Mouse (Mus musculus): ENCODE data around the gene Tbl3. TPM values are rescaled to one million over a fixed set of nuclear protein-coding genes. Genes with fewer than 3 reads are reported as not detected.
A peak's percentile ranks its signal among the peaks of the same experiment; 100 is the strongest.

The Tbl3 gene
- polyA plus RNA-seq, 1 experiment: 60.6 TPM

DNA sequence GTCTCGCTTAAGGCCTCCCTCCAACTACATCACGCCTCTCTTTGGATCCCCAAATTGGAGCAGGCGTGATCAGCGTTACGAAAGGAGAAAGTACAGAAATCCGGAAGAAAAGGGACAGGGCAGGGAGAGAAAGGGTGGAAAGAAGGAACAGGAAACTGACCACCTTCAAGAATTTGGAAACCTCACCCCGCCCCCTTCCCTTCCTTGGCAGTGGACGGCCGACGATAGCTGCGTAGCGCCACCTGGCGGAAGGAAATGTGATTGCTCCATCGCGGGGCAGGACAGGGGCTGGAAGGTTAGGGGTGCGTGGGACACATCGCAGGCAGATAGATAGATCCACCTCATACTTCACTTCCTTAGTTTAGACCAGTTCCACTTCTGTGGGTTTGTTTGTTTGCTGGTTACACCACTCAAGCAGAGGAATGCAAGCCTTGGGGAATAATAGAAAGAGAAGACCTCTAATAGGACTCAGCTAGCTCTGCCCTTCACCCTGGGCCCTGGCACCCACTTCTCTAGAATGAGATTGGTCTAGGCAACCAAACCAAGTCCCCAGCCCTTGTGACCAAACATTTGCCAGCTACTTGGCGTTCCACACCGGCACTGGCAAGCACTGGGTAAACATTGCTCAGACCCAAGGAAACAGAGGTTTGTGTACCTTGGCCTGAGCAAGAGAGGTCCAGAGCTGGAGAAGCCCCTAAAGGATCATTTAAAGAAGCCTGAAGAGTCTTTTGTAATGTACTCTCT lies 53.3 kb downstream of the Tbl3 start:
- peak overlapping the region; percentile 11 for H3K4me3 ChIP-seq (replicated peaks; ENCODE audit: insufficient read depth, low read depth, low read length)
- peak; percentile 68 to 79 for DNase-seq
- WGBS: 5% methylated on average over 19 of the region's 19 CpGs
- peaks cover 5% of the 10 kb centered on the region; the same call in 1 of the 2 replicates for H3K4me1 ChIP-seq (ENCODE audit: control insufficient read depth, insufficient read depth, low read length)
- no peak overlapping the region for H3K27ac ChIP-seq (ENCODE audit: insufficient read depth, low read length)
- H3K27me3 ChIP-seq (ENCODE audit: control insufficient read depth, insufficient read depth, low read length): no peaks in the 10 kb centered on the region; the same call in 1 of the 2 replicates
- TF ChIP-seq POLR2A (IDR thresholded peaks at IDR 0.05; ENCODE audit: borderline replicate concordance, insufficient read depth, low read length) (no peak), CTCF (IDR thresholded peaks at IDR 0.05; ENCODE audit: borderline replicate concordance, insufficient read depth, low read depth, low read length) (peak; percentile 95)

DNA sequence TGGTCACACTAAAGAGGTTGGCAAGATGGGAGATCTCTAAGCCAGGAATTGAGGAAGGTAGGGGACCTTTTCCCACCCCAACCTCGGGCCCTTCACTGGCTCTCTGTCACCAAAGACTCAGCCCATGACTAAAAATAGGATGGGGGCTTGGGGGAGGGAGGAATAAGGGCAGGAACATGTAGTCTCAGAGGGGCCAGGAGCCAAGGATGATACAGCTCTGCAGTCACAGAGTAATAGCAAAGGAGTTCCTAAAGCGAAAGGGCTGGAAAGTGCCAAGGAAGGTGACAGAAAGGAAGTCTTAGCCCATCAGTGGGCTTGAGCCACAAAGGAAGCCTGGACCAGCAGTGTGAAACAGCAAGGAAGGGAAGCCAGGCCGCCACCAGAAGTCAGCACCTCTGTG lies 55.6 kb downstream of the Tbl3 start:
- WGBS: 65% methylated on average over 3 of the region's 3 CpGs
- H3K4me1 ChIP-seq (ENCODE audit: control insufficient read depth, insufficient read depth, low read length): peaks cover 14% of the 10 kb centered on the region

DNA sequence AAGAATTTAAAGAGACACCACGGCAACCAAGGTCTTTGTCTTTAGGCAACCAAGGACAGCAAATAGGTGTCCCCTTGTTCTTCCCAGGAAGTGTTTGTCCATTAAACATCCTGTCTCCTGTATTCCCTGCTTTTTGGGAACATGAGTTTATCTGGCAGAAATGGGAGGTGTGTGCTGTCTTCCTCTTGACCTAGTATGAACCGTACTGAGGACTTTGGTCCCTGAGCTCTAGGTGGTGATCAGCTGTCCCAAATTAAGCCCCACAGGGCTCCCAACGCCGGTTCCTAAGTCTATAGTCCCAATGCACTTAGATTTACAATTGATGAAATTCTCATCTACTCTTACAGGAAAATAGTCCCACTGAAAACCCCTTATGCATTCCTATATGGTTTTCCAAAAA lies 56.7 kb downstream of the Tbl3 start:
- WGBS: 53% methylated on average over 4 of the region's 4 CpGs
- H3K4me1 ChIP-seq (ENCODE audit: control insufficient read depth, insufficient read depth, low read length): peaks cover 15% of the 10 kb centered on the region
- no peak for DNase-seq
- peak overlapping the region; percentile 79 for H3K27ac ChIP-seq (ENCODE audit: insufficient read depth, low read length)
- TF ChIP-seq CTCF (IDR thresholded peaks at IDR 0.05; ENCODE audit: borderline replicate concordance, insufficient read depth, low read depth, low read length) (no peak), POLR2A (IDR thresholded peaks at IDR 0.05; ENCODE audit: borderline replicate concordance, insufficient read depth, low read length) (no peak)
- peak overlapping the region; percentile 70 for H3K4me3 ChIP-seq (replicated peaks; ENCODE audit: insufficient read depth, low read depth, low read length)
- no peaks in the 10 kb centered on the region for H3K27me3 ChIP-seq (ENCODE audit: control insufficient read depth, insufficient read depth, low read length)

More for the DNA sequence above, 55.6 kb downstream of the Tbl3 start:
- Histone ChIP-seq H3K27me3 (ENCODE audit: control insufficient read depth, insufficient read depth, low read length) (no peaks in the 10 kb centered on the region), H3K4me3 (replicated peaks; ENCODE audit: insufficient read depth, low read depth, low read length) (no peak overlapping the region), H3K27ac (ENCODE audit: insufficient read depth, low read length) (no peak overlapping the region)
- DNase-seq: no peak
- TF ChIP-seq POLR2A (IDR thresholded peaks at IDR 0.05; ENCODE audit: borderline replicate concordance, insufficient read depth, low read length) (no peak), CTCF (IDR thresholded peaks at IDR 0.05; ENCODE audit: borderline replicate concordance, insufficient read depth, low read depth, low read length) (no peak)

DNA sequence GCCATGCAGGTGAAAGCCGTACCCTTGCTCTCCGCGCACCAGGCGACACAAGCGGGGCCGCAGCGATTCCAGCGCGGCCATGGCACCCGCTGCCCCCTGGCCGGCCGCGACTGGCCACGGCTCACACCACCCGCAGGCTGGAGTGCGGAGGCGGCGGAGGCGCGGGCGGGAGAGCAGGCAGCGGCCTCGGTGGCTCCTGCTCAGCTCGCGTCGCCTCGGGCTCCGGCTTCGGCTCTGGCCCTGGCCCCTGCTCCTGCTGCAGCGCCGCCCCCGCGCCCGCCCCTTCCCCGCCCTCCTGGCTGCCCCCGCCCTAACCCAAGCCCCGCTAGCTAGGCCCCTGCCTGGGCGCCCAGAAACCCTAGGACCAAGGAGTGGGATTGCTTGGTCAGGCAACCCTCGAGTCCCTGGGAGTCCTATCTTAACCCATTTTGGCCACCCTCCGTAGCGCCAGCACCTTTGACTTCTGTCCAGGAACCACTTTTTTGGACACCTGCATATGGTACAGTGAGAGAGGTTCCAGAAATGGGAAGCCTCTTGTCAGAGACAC lies 57.3 kb downstream of the Tbl3 start, which contains the start of gene Slc9a3r2:
Gene Slc9a3r2, minus strand, starts transcription at position 258 of the 547 bp plus-strand sequence.
- TF ChIP-seq POLR2A (IDR thresholded peaks at IDR 0.05; ENCODE audit: borderline replicate concordance, insufficient read depth, low read length): peak; percentile 67
- TF ChIP-seq CTCF (IDR thresholded peaks at IDR 0.05; ENCODE audit: borderline replicate concordance, insufficient read depth, low read depth, low read length): no peak
- under 1% methylated on average over 41 of the region's 41 CpGs for WGBS
- Histone ChIP-seq H3K27me3 (ENCODE audit: control insufficient read depth, insufficient read depth, low read length) (no peaks in the 10 kb centered on the region), H3K27ac (ENCODE audit: insufficient read depth, low read length) (peak within 1 kb of the TSS; percentile 98), H3K4me1 (ENCODE audit: control insufficient read depth, insufficient read depth, low read length) (peaks cover 20% of the 10 kb centered on the region), H3K4me3 (replicated peaks; ENCODE audit: insufficient read depth, low read depth, low read length) (peak within 1 kb of the TSS; percentile 70)
- DNase-seq: peak; percentile 80 to 86

DNA sequence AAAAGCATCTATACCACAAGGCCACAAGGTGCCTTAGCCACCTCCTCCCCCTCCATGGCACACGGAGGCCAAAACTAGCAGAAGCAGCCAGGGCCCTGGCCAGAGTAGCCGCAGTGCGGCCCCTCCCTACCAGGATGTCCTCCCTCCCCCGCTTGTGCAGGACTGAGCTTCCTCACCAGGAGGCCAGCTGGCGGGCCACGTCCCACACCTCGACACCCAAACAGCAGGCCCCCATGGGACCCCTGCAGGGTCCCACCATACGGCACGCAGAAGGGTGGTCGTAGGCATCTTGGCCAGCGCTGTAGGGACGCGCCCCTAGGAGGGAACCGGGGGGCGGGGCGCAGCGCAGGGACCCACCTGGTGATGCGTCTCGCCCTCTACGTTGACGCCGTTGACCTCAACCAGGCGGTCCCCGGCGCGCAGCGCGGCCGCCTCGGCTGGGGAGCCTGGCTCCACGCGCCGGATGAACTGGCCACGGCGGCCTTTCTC lies 57.8 kb downstream of the Tbl3 start:
- DNase-seq: peak; percentile 80

DNA sequence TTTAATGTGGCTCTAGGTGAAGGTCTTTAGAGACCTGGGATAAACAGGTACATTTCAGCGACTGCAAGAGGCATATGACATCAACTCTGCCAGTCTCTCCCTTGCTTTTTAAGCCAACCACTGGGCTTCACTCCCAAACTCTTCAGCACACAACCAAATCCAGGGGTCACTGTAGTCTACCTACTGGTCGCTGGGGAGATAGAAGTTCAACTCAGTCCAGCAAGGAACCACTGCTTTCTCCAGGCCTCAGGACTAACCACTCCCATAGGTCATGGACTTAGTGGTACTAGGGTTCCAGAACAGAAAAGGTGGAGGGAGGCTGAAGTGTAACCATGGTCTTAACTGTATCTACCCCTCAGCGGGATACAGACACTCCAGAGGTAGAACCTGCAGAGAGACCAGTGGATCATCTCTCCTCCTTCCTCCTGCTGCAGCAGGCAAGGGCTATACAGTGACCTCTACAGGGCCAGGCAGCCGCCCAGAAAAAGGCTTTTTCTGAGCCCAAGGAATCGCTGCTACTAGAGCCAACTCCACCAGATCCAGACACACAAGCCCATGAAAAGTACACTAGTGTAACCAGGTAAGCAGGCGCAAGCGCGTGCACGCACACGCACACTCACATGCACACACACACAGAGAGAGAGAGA lies 58.6 kb downstream of the Tbl3 start:
- DNase-seq: peak; percentile 67
- Histone ChIP-seq H3K27me3 (ENCODE audit: control insufficient read depth, insufficient read depth, low read length) (no peaks in the 10 kb centered on the region), H3K4me1 (ENCODE audit: control insufficient read depth, insufficient read depth, low read length) (peaks cover 27% of the 10 kb centered on the region), H3K27ac (ENCODE audit: insufficient read depth, low read length) (peak overlapping the region; percentile 98), H3K4me3 (replicated peaks; ENCODE audit: insufficient read depth, low read depth, low read length) (peak overlapping the region; percentile 70)
- TF ChIP-seq POLR2A (IDR thresholded peaks at IDR 0.05; ENCODE audit: borderline replicate concordance, insufficient read depth, low read length): no peak
- TF ChIP-seq CTCF (IDR thresholded peaks at IDR 0.05; ENCODE audit: borderline replicate concordance, insufficient read depth, low read depth, low read length): no peak
- WGBS: 30% methylated on average over 10 of the region's 10 CpGs

More for the DNA sequence above, 57.8 kb downstream of the Tbl3 start:
- under 1% methylated on average over 35 of the region's 35 CpGs for WGBS
- Histone ChIP-seq H3K4me1 (ENCODE audit: control insufficient read depth, insufficient read depth, low read length) (peaks cover 22% of the 10 kb centered on the region), H3K4me3 (replicated peaks; ENCODE audit: insufficient read depth, low read depth, low read length) (peak overlapping the region; percentile 70), H3K27me3 (ENCODE audit: control insufficient read depth, insufficient read depth, low read length) (no peaks in the 10 kb centered on the region), H3K27ac (ENCODE audit: insufficient read depth, low read length) (peak overlapping the region; percentile 98)
- no peak for TF ChIP-seq CTCF (IDR thresholded peaks at IDR 0.05; ENCODE audit: borderline replicate concordance, insufficient read depth, low read depth, low read length)
- TF ChIP-seq POLR2A (IDR thresholded peaks at IDR 0.05; ENCODE audit: borderline replicate concordance, insufficient read depth, low read length): no peak

Other genes with a start within 250 kb of the Tbl3 start
- gene E4f1, start 237.3 kb downstream of the Tbl3 start, polyA plus RNA-seq (2012; rRNA removed): 79.4 and 80.6 TPM in 2 replicates
- 126 and 133 TPM in 2 replicates for gene Pgp, start 237.3 kb downstream of the Tbl3 start, polyA plus RNA-seq (2012; rRNA removed)
- gene Bricd5, start 233.8 kb downstream of the Tbl3 start, polyA plus RNA-seq (2012; rRNA removed): 2.3 TPM in 2 replicates
- 55.9 and 63.5 TPM in 2 replicates for gene Mlst8, start 228.6 kb downstream of the Tbl3 start, polyA plus RNA-seq (2012; rRNA removed)
- gene Caskin1, start 219.1 kb downstream of the Tbl3 start, polyA plus RNA-seq (2012; rRNA removed): 122 and 127 TPM in 2 replicates
- gene Traf7, start 179.7 kb downstream of the Tbl3 start, polyA plus RNA-seq (2012; rRNA removed): 197 and 198 TPM in 2 replicates
- gene Rab26, start 173.4 kb downstream of the Tbl3 start, polyA plus RNA-seq (2012; rRNA removed): 21.7 and 22.6 TPM in 2 replicates
- 122 and 132 TPM in 2 replicates for gene Pkd1, start 157.8 kb downstream of the Tbl3 start, polyA plus RNA-seq (2012; rRNA removed)
- gene Tsc2, start 75.0 kb downstream of the Tbl3 start, polyA plus RNA-seq (2012; rRNA removed): 168 and 194 TPM in 2 replicates
- 9.0 TPM in 2 replicates for gene Nthl1, start 75.0 kb downstream of the Tbl3 start, polyA plus RNA-seq (2012; rRNA removed)
- 140 and 146 TPM in 2 replicates for gene Slc9a3r2, start 57.3 kb downstream of the Tbl3 start, polyA plus RNA-seq (2012; rRNA removed)
- gene Npw, start 49.2 kb downstream of the Tbl3 start, polyA plus RNA-seq (2012; rRNA removed): not detected in 2 replicates
- gene Zfp598, start 38.0 kb downstream of the Tbl3 start, polyA plus RNA-seq (2012; rRNA removed): 92.6 and 98.6 TPM in 2 replicates
- gene Syngr3, start 17.7 kb downstream of the Tbl3 start, polyA plus RNA-seq (2012; rRNA removed): 130 and 132 TPM in 2 replicates
- gene Gfer, start 11.5 kb downstream of the Tbl3 start, polyA plus RNA-seq (2012; rRNA removed): 26.7 and 30.9 TPM in 2 replicates
- 7.3 and 7.4 TPM in 2 replicates for gene Noxo1, start 11.4 kb downstream of the Tbl3 start, polyA plus RNA-seq (2012; rRNA removed)
- gene Rnf151, start 10.4 kb upstream of the Tbl3 start, polyA plus RNA-seq (2012; rRNA removed): 0.18 and 0.57 TPM in 2 replicates
- gene Rps2, start 10.5 kb upstream of the Tbl3 start, polyA plus RNA-seq (2012; rRNA removed): 577 and 621 TPM in 2 replicates
- gene Ndufb10, start 16.8 kb upstream of the Tbl3 start, polyA plus RNA-seq (2012; rRNA removed): 548 and 613 TPM in 2 replicates
- 0.67 and 0.70 TPM in 2 replicates for gene Rpl3l, start 20.2 kb upstream of the Tbl3 start, polyA plus RNA-seq (2012; rRNA removed)
- gene Msrb1, start 29.0 kb upstream of the Tbl3 start, polyA plus RNA-seq (2012; rRNA removed): 63.3 and 66.8 TPM in 2 replicates
- gene Hs3st6, start 45.3 kb upstream of the Tbl3 start, polyA plus RNA-seq (2012; rRNA removed): 0.80 and 1.0 TPM in 2 replicates
- gene Meiob, start 96.6 kb upstream of the Tbl3 start, polyA plus RNA-seq (2012; rRNA removed): not detected in 2 replicates
- 195 and 209 TPM in 2 replicates for gene Hagh, start 132.5 kb upstream of the Tbl3 start, polyA plus RNA-seq (2012; rRNA removed)
- gene Fahd1, start 142.7 kb upstream of the Tbl3 start, polyA plus RNA-seq (2012; rRNA removed): 31.1 and 33.4 TPM in 2 replicates
- 0.11 and 0.27 TPM in 2 replicates for gene Igfals, start 158.3 kb upstream of the Tbl3 start, polyA plus RNA-seq (2012; rRNA removed)
- 36.4 and 39.0 TPM in 2 replicates for gene Nubp2, start 178.7 kb upstream of the Tbl3 start, polyA plus RNA-seq (2012; rRNA removed)
- 124 and 138 TPM in 2 replicates for gene Spsb3, start 179.0 kb upstream of the Tbl3 start, polyA plus RNA-seq (2012; rRNA removed)
- 57.3 and 62.7 TPM in 2 replicates for gene Eme2, start 187.4 kb upstream of the Tbl3 start, polyA plus RNA-seq (2012; rRNA removed)
- gene Mrps34, start 187.5 kb upstream of the Tbl3 start, polyA plus RNA-seq (2012; rRNA removed): 147 and 149 TPM in 2 replicates
- 99.0 and 109 TPM in 2 replicates for gene Nme3, start 188.8 kb upstream of the Tbl3 start, polyA plus RNA-seq (2012; rRNA removed)
- 358 and 363 TPM in 2 replicates for gene Mapk8ip3, start 229.3 kb upstream of the Tbl3 start, polyA plus RNA-seq (2012; rRNA removed)

All from cerebellum, adult 2 months (tissue).